Mouse (Mus musculus): Measurements from ENCODE around the gene Slc33a1. TPM values are rescaled to one million over a fixed set of nuclear protein-coding genes. Genes with fewer than 3 reads are reported as not detected.
A peak's percentile ranks its signal among the peaks of the same experiment; 100 is the strongest.

The Slc33a1 gene
- polyA plus RNA-seq, 1 experiment, result 18.5 TPM

DNA sequence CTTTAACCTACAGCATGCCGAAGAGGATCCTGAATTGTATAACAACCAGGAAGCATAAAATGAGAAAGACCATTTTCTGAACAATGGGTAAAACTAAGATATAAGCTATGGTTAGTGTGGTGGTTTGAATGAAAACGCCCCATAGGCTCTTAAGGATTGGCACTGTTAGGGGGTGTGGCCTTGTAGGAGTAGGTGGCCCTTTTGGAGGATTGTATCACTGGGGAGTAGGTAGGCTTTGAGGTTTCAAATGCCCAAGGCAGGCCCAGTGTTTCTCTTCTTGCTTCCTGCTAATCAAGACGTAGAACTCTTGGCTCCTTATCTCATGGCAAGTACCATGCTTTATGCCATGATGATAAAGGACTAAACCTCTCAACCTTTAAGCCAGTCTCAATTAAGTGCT is 14.7 kb downstream of the Slc33a1 start:
- no peak for TF ChIP-seq POLR2A (IDR thresholded peaks at IDR 0.05; ENCODE audit: extremely low read depth, insufficient read depth, low read length)
- TF ChIP-seq CTCF (IDR thresholded peaks at IDR 0.05; ENCODE audit: extremely low read depth, insufficient read depth, low read length), result no peak

DNA sequence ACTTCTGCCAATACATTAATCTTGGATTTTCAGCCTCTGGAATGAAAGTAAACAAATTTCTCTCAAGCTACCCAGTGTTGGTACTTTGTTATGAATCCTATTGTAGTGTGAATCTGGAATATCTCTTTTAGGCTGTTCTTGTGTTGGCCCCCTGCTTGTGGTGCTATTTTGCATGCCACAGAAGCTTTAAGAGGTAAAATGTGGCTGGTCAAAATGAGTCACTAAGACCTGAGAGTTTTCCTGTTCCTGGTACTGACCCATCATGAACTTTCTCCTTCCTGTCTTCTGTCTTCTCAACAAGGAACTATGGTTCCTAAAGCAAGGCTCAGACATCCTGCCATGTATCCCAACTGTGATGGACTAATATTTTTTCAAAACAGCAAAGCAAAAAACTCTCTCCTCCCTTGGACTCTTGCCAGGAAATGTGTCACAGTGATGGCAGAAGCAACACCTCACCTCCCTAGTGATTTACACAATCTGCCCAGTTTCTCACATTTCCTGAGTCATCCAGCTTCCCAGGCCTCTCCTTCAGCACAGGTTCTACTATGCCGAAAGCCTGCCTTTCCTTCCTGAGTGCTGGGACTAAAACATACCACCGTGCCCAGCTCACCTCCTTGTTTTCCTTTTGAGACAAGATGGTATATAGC is 23.2 kb downstream of the Slc33a1 start:
- TF ChIP-seq POLR2A (IDR thresholded peaks at IDR 0.05; ENCODE audit: extremely low read depth, insufficient read depth, low read length), result no peak
- no peak for TF ChIP-seq CTCF (IDR thresholded peaks at IDR 0.05; ENCODE audit: extremely low read depth, insufficient read depth, low read length)
- Histone ChIP-seq H3K4me1 (ENCODE audit: control insufficient read depth, insufficient read depth, low read length) (no peaks in the 10 kb centered on the region), H3K4me3 (ENCODE audit: insufficient read depth, low read length) (no peak overlapping the region), H3K27ac (ENCODE audit: insufficient read depth, low read length) (no peak overlapping the region)

More for the DNA sequence above, 14.7 kb downstream of the Slc33a1 start:
- Histone ChIP-seq H3K27ac (ENCODE audit: insufficient read depth, low read length) (no peak overlapping the region), H3K4me3 (ENCODE audit: insufficient read depth, low read length) (no peak overlapping the region), H3K4me1 (ENCODE audit: control insufficient read depth, insufficient read depth, low read length) (no peaks in the 10 kb centered on the region)

DNA sequence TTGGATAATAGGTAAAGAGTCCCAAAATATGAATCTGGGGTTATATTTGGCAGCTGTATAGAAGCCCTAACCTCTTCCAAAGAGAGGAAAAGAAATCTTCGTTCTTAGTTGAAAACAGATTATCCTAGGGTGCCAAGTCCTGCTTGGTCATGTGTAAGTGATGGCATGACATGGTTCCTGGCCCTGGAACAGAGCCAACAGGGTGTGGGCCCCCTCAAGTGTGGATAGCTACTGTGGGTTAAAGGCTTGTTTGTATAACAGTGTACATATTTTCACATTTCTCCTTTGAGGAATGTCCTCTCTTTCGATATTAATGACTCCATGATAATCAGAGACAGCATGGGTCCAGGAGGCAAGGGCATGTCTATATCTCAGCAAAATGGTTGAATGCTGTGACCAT is 25.6 kb downstream of the Slc33a1 start:
- TF ChIP-seq CTCF (IDR thresholded peaks at IDR 0.05; ENCODE audit: extremely low read depth, insufficient read depth, low read length) (no peak), POLR2A (IDR thresholded peaks at IDR 0.05; ENCODE audit: extremely low read depth, insufficient read depth, low read length) (no peak)
- H3K27ac ChIP-seq (ENCODE audit: insufficient read depth, low read length), result no peak overlapping the region
- H3K4me3 ChIP-seq (ENCODE audit: insufficient read depth, low read length), result no peak overlapping the region
- H3K4me1 ChIP-seq (ENCODE audit: control insufficient read depth, insufficient read depth, low read length), result no peaks in the 10 kb centered on the region

DNA sequence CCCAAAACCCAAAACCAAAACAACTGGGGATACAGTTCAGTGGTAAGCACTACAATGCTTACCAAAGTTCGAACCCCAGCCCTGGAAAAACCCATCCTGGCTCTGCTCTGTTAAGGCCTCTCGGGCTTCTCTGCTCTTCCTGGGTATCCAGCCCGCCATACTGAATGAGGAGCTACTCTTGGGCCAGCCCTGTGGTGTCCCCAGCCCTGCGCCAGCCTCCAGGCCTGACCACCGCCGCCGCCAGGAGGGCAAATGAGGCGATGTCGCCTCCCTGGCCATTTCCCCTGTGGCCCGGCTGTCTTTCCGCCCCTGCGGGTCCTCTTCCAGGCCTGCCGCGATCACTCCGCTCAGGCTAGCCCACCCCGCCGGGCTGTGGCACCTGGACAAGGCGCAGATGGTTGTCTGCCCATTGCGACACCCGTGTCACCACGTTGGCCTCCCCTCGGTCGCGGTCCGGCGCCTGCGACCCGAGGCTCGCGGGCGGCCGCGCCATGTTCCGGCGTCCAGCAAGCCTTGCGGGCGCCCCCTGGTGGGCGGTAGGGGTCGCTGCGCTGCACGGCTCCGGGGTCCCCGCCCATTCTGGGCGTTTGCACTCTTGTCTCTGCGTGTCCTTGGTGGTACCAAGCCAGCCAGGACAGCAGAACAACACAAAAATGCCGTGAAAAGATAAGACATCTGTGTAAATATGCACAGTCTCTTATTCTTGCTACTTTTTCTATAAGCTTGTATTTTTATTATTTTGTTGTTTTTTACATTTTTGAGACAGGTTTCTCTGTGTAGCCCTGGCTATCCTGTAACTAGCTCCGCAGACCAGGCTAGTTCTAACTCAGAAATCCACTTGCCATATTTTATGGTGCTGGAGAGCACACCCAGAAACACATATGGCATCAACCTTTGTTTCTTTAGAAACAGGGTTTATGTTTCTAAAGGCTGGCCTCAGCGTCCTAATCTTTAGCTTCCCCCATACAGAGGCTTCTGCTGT is 35.4 kb downstream of the Slc33a1 start, which contains the start of gene E130311K13Rik:
E130311K13Rik (minus strand) TSS at position 595 of the 982 bp plus-strand sequence.
- TF ChIP-seq POLR2A (IDR thresholded peaks at IDR 0.05; ENCODE audit: extremely low read depth, insufficient read depth, low read length) (0 out of 2 replicates have a peak, but pooled peaks have one; percentile 30), CTCF (IDR thresholded peaks at IDR 0.05; ENCODE audit: extremely low read depth, insufficient read depth, low read length) (peak; percentile 38; the same call in 1 of the 2 replicates)
- Histone ChIP-seq H3K4me1 (ENCODE audit: control insufficient read depth, insufficient read depth, low read length) (no peaks in the 10 kb centered on the region), H3K4me3 (ENCODE audit: insufficient read depth, low read length) (peak within 1 kb of the TSS; percentile 81), H3K27ac (ENCODE audit: insufficient read depth, low read length) (peak within 1 kb of the TSS; percentile 97)

DNA sequence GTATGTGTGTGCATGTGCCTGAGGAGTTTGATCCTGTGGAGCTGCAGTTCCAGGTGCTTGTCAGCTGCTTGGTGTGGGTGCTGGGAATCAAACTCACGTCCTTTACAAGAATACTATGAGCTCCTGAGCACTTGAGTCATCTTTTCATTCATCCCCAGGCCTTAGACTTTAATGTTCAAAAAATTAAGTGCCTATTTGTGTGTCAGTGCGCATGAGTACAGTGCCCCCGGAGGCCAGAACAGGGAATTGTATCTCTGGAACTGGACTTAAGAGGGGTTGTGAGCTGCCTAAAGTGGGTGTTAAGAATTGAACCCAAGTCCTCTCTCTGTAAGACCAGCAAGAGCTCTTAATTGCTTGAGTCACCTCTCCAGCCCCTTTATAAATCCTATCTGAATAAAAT is 44.9 kb downstream of the Slc33a1 start:
- Histone ChIP-seq H3K27ac (ENCODE audit: insufficient read depth, low read length) (no peak overlapping the region), H3K4me3 (ENCODE audit: insufficient read depth, low read length) (no peak overlapping the region), H3K4me1 (ENCODE audit: control insufficient read depth, insufficient read depth, low read length) (no peaks in the 10 kb centered on the region)
- peak; percentile 38 for TF ChIP-seq CTCF (IDR thresholded peaks at IDR 0.05; ENCODE audit: extremely low read depth, insufficient read depth, low read length)
- TF ChIP-seq POLR2A (IDR thresholded peaks at IDR 0.05; ENCODE audit: extremely low read depth, insufficient read depth, low read length), result no peak

DNA sequence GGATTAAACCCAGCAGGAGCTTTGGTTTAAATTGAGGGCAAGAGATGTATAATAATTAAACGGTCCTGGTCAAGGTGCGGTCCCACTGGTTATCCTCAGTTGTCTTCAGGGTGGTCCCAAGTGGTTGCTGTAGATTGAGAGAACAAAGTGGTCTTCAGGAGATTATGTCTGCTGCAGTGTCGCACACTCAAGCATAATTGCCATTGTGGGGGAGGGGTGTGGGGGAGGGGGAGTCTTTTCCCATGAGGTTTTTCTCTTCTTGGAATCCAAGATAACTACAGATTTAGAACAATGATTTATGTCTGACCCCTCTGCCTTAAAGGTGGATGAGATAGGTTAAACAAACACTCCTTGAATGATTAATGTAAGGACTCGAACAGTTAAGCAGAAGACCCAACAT is 54.3 kb downstream of the Slc33a1 start:
- Histone ChIP-seq H3K4me3 (ENCODE audit: insufficient read depth, low read length) (no peak overlapping the region), H3K4me1 (ENCODE audit: control insufficient read depth, insufficient read depth, low read length) (no peaks in the 10 kb centered on the region), H3K27ac (ENCODE audit: insufficient read depth, low read length) (no peak overlapping the region)
- TF ChIP-seq CTCF (IDR thresholded peaks at IDR 0.05; ENCODE audit: extremely low read depth, insufficient read depth, low read length), result no peak
- TF ChIP-seq POLR2A (IDR thresholded peaks at IDR 0.05; ENCODE audit: extremely low read depth, insufficient read depth, low read length), result no peak

DNA sequence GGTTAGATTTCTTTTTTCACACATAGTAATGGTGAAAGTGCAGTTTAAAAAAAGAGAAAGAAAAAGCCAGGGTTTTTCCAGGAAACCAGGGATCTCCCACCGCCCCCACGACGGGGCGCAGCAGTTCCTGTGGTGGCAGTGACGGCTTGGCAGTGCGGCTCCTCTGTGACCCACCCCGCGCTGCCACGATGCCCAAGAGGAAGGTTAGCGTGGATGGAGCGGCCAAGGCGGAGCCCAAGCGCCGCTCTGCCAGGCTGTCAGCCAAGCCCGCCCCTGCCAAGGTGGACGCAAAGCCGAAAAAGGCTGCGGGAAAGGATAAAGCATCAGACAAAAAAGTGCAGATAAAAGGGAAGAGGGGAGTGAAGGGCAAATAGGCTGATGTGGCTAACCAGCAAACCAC is 59.3 kb downstream of the Slc33a1 start:
- no peak overlapping the region for H3K27ac ChIP-seq (ENCODE audit: insufficient read depth, low read length)
- 0 out of 2 replicates have a peak overlapping the region, but pooled peaks have one; percentile 12 for H3K4me3 ChIP-seq (ENCODE audit: insufficient read depth, low read length)
- TF ChIP-seq CTCF (IDR thresholded peaks at IDR 0.05; ENCODE audit: extremely low read depth, insufficient read depth, low read length), result no peak
- TF ChIP-seq POLR2A (IDR thresholded peaks at IDR 0.05; ENCODE audit: extremely low read depth, insufficient read depth, low read length), result no peak
- H3K4me1 ChIP-seq (ENCODE audit: control insufficient read depth, insufficient read depth, low read length), result no peaks in the 10 kb centered on the region

DNA sequence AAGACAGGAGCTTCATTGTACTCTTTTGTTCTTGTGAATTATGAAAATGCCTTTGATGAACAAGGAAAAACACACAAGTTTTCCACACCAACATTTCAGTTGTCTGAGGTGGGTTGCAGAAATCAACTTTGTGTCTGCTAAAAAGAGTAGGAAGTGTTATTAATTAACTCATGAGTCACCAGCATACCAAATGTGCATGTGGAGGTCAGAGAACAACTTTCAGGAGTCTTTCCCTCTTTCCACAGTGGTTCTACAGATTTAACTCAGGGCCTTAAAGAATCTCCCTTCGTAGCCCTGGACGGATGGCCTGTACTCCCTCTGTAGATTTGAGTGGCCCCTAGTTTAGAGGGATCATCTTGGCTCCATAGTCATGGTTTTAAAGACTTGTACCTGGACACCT is 60.4 kb downstream of the Slc33a1 start:
- Histone ChIP-seq H3K4me3 (ENCODE audit: insufficient read depth, low read length) (no peak overlapping the region), H3K4me1 (ENCODE audit: control insufficient read depth, insufficient read depth, low read length) (no peaks in the 10 kb centered on the region), H3K27ac (ENCODE audit: insufficient read depth, low read length) (no peak overlapping the region)
- TF ChIP-seq CTCF (IDR thresholded peaks at IDR 0.05; ENCODE audit: extremely low read depth, insufficient read depth, low read length) (no peak), POLR2A (IDR thresholded peaks at IDR 0.05; ENCODE audit: extremely low read depth, insufficient read depth, low read length) (no peak)

DNA sequence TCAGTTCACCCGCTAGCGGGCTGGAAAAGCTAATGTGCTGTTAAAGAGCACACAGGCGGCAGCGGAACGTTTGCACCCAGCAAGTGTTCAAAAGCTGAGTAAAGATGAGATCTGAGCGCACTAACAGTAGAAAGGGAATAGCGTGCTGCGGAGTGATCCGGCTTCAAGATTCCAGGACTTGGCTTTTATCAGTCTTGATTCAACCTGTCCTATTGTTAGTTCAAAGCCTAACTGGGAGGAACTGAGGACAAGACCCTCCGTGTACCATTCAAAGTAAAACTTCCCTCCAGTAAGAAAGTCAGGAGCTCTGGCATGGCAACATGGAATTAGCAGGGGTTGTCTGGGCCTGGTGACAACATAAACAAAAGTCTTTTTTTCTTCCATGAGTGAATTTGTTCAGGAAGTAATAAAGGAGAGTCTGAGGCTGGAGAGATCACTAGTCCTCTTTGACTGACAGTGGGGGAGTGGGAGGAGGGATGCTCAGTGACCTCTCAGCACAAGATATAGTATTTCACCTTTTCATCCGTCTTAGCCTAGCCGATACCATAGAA is 64.5 kb downstream of the Slc33a1 start:
- Histone ChIP-seq H3K4me1 (ENCODE audit: control insufficient read depth, insufficient read depth, low read length) (no peaks in the 10 kb centered on the region), H3K27ac (ENCODE audit: insufficient read depth, low read length) (no peak overlapping the region), H3K4me3 (ENCODE audit: insufficient read depth, low read length) (peak overlapping the region; percentile 58; the same call in 1 of the 2 replicates)
- TF ChIP-seq POLR2A (IDR thresholded peaks at IDR 0.05; ENCODE audit: extremely low read depth, insufficient read depth, low read length), result no peak
- TF ChIP-seq CTCF (IDR thresholded peaks at IDR 0.05; ENCODE audit: extremely low read depth, insufficient read depth, low read length), result no peak
